Mouse (Mus musculus) yolk sac, embryonic 10.5 days (tissue): Measurements from ENCODE around the gene Adm.

ENCODE experiments used
- DNase-seq: peaks from one replicate; pipeline ENCODE4 v3.0.0-alpha.2; 2017; ENCODE audit warnings: low spot score

The Adm gene

GRCm38 (mm10) chr7:110658378-110658928, 31.0 kb downstream of the Adm start:
- no peak for DNase-seq

- DNase-seq = no peak
These were observed 39.1 kb downstream of the Adm start for GRCm38 (mm10) chr7:110666537-110666936.

- no peak for DNase-seq
These were observed 40.8 kb downstream of the Adm start for GRCm38 (mm10) chr7:110668247-110668646.

GRCm38 (mm10) chr7:110668756-110669155, 41.3 kb downstream of the Adm start:
- no peak for DNase-seq

- no peak for DNase-seq
These were observed 43.7 kb downstream of the Adm start for GRCm38 (mm10) chr7:110671121-110671680.
